Mouse (Mus musculus): Measurements from ENCODE around the gene Myf6.

- TF ChIP-seq SIN3A (IDR thresholded peaks at IDR 0.05; ENCODE audit: low read length) (no peak), JUN (IDR thresholded peaks at IDR 0.05; ENCODE audit: insufficient read depth, low read depth, low read length) (no peak), TBP (conservative IDR thresholded peaks at IDR 0.05; ENCODE audit: low read depth, low read length) (no peak), ETS1 (conservative IDR thresholded peaks at IDR 0.05; ENCODE audit: low read depth, low read length) (no peak), POLR2A (IDR thresholded peaks at IDR 0.05; ENCODE audit: low read depth, low read length) (no peak)
These were observed 44.8 kb downstream of the Myf6 start for GRCm38 (mm10) chr10:107449496-107450330.
